Mouse (Mus musculus) liver, embryonic 12.5 days (tissue): ENCODE measurements at regions not wholly inside any gene's neighbourhood (a gene's known extent, or its start where the extent isn't known, plus 50 kb on each side); places are given as distances from the start of the nearest gene placed in this dataset.

Experiments used
- ATAC-seq: fragments of 200-750 bp; cut with Nextera tagmentation; 2 replicates; pipeline ENCODE4 v1.8.0; 2017; ENCODE audit warnings: moderate number of reproducible peaks, mild to moderate bottlenecking, moderate library complexity
- H3K27ac ChIP-seq: fragments of 300-500 bp; sonication (generic); 2 replicates; pipeline ENCODE4 v1.5.1; 2016; ENCODE audit warnings: mild to moderate bottlenecking
- H3K27me3 ChIP-seq: fragments of 300-500 bp; sonication (generic); replicated peaks from 2 replicates; pipeline ENCODE4 v1.6.1; 2016; ENCODE audit warnings: mild to moderate bottlenecking, moderate library complexity
- H3K36me3 ChIP-seq: fragments of 300-500 bp; sonication (generic); 2 replicates; pipeline ENCODE4 v1.6.1; 2016; ENCODE audit warnings: mild to moderate bottlenecking, moderate library complexity
- H3K4me1 ChIP-seq: fragments of 300-500 bp; sonication (generic); 2 replicates; pipeline ENCODE4 v1.6.1; 2016
- H3K4me2 ChIP-seq: fragments of 300-500 bp; sonication (generic); 2 replicates; pipeline ENCODE4 v1.6.1; 2016; ENCODE audit warnings: mild to moderate bottlenecking, moderate library complexity
- H3K4me3 ChIP-seq: fragments of 300-500 bp; sonication (generic); 2 replicates; pipeline ENCODE4 v1.5.1; 2016; ENCODE audit warnings: mild to moderate bottlenecking, moderate library complexity
- H3K9ac ChIP-seq: fragments of 300-500 bp; sonication (generic); 2 replicates; pipeline ENCODE4 v1.6.1; 2016; ENCODE audit warnings: mild to moderate bottlenecking, moderate library complexity
- H3K9me3 ChIP-seq: fragments of 300-500 bp; sonication (generic); replicated peaks from 2 replicates; pipeline ENCODE4 v1.6.1; 2016; ENCODE audit warnings: mild to moderate bottlenecking, moderate library complexity
- WGBS: fragments of 180-500 bp; shearing (Covaris S2); methylation state at CpG from one replicate; pipeline ENCODE4 v1.1.7; 2016; ENCODE audit not compliant: insufficient replicate concordance; 5-methylcytosine and 5-hydroxymethylcytosine counted together

DNA sequence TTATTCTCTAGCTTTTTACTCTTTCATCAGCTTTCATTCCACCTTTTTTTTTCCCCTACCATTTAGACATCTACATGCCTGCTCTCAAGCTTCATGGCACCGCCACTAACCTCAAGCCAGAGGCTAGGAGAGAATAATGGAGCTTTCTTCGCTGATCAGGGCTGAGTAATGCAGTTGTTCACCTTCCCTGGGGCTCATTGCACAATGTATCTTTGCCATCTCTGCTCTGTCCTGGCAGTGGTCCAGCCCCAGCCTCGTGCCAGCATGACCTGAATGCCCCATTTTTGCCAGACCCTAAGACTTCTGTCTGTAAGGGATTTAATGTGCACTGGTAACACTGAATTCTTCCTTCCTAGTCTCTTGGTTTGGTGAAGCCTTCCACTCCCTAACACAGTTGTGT, 79.6 kb upstream of the Ifne start:
- no peaks in the 10 kb centered on the region for H3K4me1 ChIP-seq
- WGBS = 58% methylated on average over 3 of the region's 3 CpGs
- no peaks in the 10 kb centered on the region for H3K36me3 ChIP-seq
- no peak for ATAC-seq
- H3K27ac ChIP-seq = no peak overlapping the region
- H3K9ac ChIP-seq = no peak overlapping the region
- no peaks in the 10 kb centered on the region for H3K9me3 ChIP-seq
- no peaks in the 10 kb centered on the region for H3K27me3 ChIP-seq
- H3K4me2 ChIP-seq = no peak overlapping the region
- H3K4me3 ChIP-seq = no peak overlapping the region

DNA sequence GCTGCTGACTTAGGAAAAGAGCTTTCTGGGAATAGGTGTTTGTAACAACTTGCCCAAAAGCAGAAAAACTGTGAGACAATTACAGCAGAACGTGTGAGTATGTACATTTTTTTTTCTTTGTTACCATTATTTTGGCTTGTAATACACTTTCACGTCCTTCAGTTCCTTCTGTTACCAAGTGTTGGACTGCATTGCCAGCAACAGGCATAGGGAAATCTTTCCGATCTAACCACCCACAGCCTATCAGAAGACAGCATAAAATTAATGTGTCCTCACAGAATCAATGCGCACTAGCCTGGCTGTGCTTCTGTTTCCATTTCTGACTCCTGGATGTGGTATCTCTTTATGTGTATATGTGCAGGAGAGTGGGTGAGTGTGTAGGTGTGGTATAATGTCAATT, 76.6 kb upstream of the Ifne start:
- Histone ChIP-seq H3K36me3 (no peaks in the 10 kb centered on the region), H3K27me3 (no peaks in the 10 kb centered on the region), H3K9ac (no peak overlapping the region), H3K9me3 (no peaks in the 10 kb centered on the region), H3K4me3 (no peak overlapping the region), H3K4me1 (no peaks in the 10 kb centered on the region), H3K27ac (no peak overlapping the region), H3K4me2 (no peak overlapping the region)
- WGBS = 41% methylated on average over 4 of the region's 4 CpGs
- no peak for ATAC-seq

DNA sequence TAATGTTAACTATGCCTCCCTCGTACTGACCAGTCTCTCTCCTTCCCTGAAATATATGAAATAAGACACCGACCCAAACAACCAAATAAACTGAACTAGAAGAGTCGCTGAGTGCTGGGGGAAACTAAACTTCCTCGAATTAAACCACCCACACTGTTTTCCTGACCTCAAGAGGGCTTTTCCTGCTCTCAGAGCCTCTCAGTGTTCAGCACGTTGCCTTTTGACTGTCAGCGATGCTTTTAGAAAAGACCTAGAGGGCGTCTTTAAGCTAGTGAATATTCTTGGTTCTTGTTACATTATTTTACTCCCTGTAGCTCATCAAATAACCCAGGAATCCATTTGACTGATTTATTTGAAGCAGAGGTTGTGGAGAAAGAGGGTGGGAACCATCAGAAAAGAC, 76.2 kb upstream of the Ifne start:
- Histone ChIP-seq H3K36me3 (no peaks in the 10 kb centered on the region), H3K4me3 (no peak overlapping the region), H3K27me3 (no peaks in the 10 kb centered on the region), H3K9ac (no peak overlapping the region), H3K27ac (no peak overlapping the region), H3K4me2 (no peak overlapping the region), H3K4me1 (no peaks in the 10 kb centered on the region), H3K9me3 (no peaks in the 10 kb centered on the region)
- ATAC-seq = no peak
- WGBS = 13% methylated on average over 7 of the region's 7 CpGs

DNA sequence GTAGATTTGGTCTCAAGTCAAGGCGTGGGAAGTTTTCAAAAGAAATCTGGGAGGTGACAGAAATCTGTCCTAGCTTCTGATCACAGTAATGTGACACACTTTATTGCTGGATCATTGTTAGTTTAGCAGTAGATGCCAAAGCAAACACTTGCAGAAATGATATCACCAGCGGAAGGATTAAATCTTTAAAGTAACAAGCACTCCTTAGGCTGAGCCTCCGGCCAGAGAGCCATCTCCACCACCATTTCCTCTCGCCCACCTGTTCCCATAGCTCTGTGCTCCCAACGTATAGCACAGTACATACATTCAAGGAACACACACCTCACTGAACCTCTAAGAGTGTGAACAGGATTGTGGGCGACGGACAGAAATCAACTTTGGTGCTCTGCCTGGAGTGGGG, 75.6 kb upstream of the Ifne start:
- no peaks in the 10 kb centered on the region for H3K9me3 ChIP-seq
- H3K4me3 ChIP-seq = no peak overlapping the region
- no peak for ATAC-seq
- 65% methylated on average over 7 of the region's 7 CpGs for WGBS
- no peaks in the 10 kb centered on the region for H3K36me3 ChIP-seq
- no peak overlapping the region for H3K27ac ChIP-seq
- H3K27me3 ChIP-seq = no peaks in the 10 kb centered on the region
- no peak overlapping the region for H3K9ac ChIP-seq
- H3K4me2 ChIP-seq = no peak overlapping the region
- H3K4me1 ChIP-seq = no peaks in the 10 kb centered on the region

DNA sequence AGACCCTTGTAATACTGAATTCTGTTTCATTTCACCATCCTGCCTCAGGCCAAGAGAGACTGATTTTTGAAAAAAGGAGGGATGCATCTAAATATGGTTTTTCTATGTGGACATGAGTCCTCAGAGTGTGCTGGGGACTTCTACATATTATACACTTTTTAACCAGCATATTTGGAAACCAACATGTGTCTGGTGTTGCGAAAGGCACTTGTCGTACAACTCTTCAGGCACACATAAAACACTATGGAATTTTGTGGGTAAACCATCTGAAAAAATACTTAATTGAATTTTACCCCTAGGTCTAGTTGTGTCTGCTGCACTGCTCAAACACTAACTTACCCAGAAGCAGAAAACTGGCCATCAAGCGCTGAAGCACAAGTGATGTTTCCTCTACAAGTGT, 74.0 kb upstream of the Ifne start:
- Histone ChIP-seq H3K27ac (no peak overlapping the region), H3K4me2 (no peak overlapping the region), H3K4me1 (no peaks in the 10 kb centered on the region), H3K36me3 (no peaks in the 10 kb centered on the region), H3K4me3 (no peak overlapping the region), H3K9me3 (no peaks in the 10 kb centered on the region), H3K9ac (no peak overlapping the region), H3K27me3 (no peaks in the 10 kb centered on the region)
- 70% methylated on average over 3 of the region's 3 CpGs for WGBS
- ATAC-seq = no peak

DNA sequence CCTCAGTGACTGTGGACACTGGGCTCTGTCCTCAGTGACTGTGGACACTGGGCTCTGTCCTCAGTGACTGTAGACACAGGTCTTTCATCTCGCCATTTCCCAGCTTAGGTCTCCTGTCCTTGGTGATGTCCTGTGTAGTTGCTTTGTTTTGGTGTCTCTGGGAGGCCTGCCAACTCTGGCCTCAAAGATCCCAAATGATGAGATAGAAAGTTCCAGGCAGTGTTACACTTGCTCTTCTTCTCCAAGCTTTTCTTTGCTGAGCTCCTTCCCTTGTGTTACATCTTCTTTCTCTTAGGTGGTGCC, 71.0 kb upstream of the Ifne start:
- Histone ChIP-seq H3K4me1 (no peaks in the 10 kb centered on the region), H3K4me3 (no peak overlapping the region), H3K9ac (no peak overlapping the region), H3K27ac (no peak overlapping the region), H3K27me3 (no peaks in the 10 kb centered on the region), H3K4me2 (no peak overlapping the region), H3K9me3 (no peaks in the 10 kb centered on the region), H3K36me3 (no peaks in the 10 kb centered on the region)
- WGBS = 43% methylated on average over 1 of the region's 1 CpGs
- no peak for ATAC-seq

DNA sequence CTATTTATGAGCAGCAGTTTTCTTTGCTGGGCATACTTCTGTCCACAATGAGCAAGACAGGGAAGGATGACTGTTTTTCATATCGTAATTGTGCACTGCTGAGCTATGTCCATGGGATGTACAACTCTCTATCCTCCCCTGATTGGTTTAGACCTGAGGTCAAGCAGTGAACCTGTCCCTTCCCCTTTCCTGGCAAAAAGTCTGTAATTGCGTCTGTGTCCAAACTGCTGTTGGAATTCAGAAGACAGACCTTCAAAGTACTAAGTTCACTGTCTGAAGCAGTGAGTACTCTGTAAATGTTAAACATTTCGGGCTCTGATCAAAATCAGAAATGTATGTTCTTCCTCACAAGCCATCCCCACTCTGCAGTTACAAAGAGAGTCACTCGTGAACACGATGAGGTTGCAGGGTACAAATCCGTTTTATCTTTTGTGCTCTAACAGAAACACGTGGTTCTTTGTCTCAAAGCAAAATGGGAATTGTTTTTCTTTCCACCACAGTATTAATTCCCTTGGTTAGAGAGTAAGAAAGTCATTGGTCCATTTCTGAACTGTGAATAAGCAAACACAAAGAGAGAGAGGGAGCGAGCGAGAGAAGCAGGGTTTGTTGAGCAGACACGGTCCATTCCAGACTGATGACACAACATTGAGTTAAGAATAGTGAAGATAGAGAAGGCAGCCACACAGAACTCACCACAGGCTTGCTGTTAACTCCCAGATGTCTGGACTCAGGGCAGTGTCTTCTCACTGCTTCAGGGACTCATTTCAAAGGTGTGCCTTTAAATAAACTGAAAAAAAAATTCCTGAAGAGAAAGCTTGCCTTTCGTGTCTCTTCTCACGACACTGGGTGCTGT, 70.4 kb upstream of the Ifne start:
- Histone ChIP-seq H3K4me2 (no peak overlapping the region), H3K4me3 (no peak overlapping the region), H3K9me3 (no peaks in the 10 kb centered on the region), H3K27ac (no peak overlapping the region), H3K36me3 (no peaks in the 10 kb centered on the region), H3K27me3 (no peaks in the 10 kb centered on the region), H3K4me1 (no peaks in the 10 kb centered on the region), H3K9ac (no peak overlapping the region)
- 60% methylated on average over 12 of the region's 12 CpGs for WGBS
- no peak for ATAC-seq

DNA sequence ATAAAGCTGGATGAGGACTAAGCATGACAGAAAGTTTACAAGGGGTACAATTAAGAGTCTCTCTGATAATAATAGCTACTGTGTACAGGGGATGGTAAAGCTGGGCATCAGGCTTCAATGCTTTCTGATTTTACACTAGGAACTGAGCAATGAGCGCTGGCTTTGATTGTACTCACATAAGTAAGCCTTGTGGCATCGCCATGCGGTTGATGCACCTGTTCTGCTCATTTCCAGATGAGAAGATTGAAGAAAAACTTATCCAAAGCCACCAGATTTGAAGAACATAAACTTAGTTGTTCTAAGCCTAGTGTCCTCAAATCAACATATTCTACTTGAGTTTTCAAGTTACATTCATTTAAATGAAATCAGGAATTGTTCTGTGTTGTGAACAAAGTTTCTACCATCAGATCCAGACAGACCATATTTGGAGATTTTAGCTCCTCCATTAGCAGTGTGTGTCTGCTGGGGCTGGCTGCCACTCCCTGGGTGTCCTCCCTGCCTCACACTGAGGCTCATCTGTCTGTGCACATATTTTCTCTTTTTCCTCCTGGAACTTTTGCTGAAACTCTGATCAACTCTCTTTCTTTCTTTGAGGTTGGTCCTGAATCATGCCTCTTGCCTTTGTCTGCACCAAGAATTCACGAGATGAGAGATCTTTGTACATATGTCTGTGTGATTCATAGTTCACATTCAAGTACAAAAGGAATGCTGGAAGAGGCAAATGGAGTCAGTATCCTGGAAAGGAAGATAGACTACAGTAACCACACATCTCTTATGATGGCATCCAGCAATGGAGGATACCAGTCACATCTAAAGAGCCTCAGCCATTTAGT, 68.2 kb upstream of the Ifne start:
- H3K36me3 ChIP-seq = no peaks in the 10 kb centered on the region
- no peaks in the 10 kb centered on the region for H3K4me1 ChIP-seq
- H3K4me2 ChIP-seq = no peak overlapping the region
- H3K9ac ChIP-seq = no peak overlapping the region
- no peak overlapping the region for H3K4me3 ChIP-seq
- no peak overlapping the region for H3K27ac ChIP-seq
- WGBS = 73% methylated on average over 4 of the region's 4 CpGs
- no peak for ATAC-seq
- no peaks in the 10 kb centered on the region for H3K27me3 ChIP-seq
- no peaks in the 10 kb centered on the region for H3K9me3 ChIP-seq

DNA sequence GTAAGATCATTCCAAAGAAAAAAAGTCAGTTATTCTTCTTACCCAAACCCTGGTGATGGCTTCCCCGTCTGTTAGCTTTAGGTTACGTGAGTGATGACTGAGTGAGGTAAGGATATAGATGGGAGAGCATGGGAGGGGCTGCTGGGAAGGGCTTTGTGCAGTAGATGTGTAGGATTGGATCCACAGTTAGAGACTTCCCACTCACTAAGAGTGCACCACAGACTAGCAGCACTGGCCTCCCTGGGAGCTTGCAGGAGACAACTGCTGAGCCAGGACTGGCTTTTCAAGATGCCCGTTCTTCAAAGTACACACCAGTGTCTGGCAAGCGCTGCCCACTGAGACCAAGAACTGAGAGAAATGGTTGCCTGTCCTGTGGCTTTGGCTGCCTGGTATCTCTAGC, 62.0 kb upstream of the Ifne start:
- Histone ChIP-seq H3K4me1 (peaks cover 12% of the 10 kb centered on the region), H3K36me3 (no peaks in the 10 kb centered on the region), H3K9me3 (no peaks in the 10 kb centered on the region), H3K4me2 (no peak overlapping the region), H3K4me3 (no peak overlapping the region), H3K27ac (no peak overlapping the region), H3K9ac (no peak overlapping the region), H3K27me3 (peaks cover 16% of the 10 kb centered on the region)
- ATAC-seq = no peak
- WGBS = 76% methylated on average over 4 of the region's 4 CpGs

DNA sequence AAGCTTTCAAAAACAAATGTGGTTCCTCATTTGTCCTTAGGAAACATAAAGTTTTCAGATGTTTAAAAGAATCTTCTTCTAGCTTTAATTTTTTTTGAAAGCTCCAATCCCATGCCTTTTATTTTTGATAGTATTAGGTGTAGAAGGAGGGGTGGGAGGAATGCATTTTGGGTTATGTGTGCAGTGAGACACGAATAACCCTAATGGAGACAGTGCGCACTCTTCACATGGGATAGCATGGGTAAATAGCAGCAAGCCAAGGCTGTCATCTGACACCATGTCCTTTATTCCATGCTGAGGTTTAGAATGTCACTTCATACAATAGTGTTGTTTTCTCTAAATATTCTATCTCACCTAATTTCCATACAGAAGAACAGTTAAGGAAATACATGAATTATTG, 60.7 kb upstream of the Ifne start:
- WGBS = 80% methylated on average over 2 of the region's 2 CpGs

DNA sequence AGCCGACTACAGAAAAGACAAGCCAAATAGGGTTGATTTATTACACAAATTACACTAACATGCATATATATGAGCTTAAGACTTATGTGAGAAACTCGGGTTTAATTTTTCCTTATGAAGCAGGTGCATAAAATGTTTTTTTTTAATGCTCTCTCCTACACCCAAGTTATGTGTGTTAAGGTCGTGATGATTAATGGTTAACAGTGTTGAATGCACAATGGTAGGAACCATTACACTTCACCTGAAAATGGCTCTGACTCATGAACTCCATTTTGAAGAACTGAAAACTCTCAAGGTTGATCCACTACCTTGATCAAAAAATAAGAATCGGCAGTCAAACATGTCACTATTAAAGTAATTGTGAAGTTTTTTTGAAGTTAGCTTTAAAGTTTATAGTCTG, 59.4 kb upstream of the Ifne start:
- H3K36me3 ChIP-seq = no peaks in the 10 kb centered on the region
- peaks cover 12% of the 10 kb centered on the region for H3K4me1 ChIP-seq
- no peak overlapping the region for H3K27ac ChIP-seq
- 58% methylated on average over 4 of the region's 4 CpGs for WGBS
- no peak overlapping the region for H3K9ac ChIP-seq
- no peaks in the 10 kb centered on the region for H3K9me3 ChIP-seq
- no peak overlapping the region for H3K4me2 ChIP-seq
- ATAC-seq = no peak
- no peak overlapping the region for H3K4me3 ChIP-seq
- peaks cover 16% of the 10 kb centered on the region for H3K27me3 ChIP-seq

More for the DNA sequence above, 60.7 kb upstream of the Ifne start:
- no peak overlapping the region for H3K4me2 ChIP-seq
- no peaks in the 10 kb centered on the region for H3K36me3 ChIP-seq
- no peak overlapping the region for H3K4me3 ChIP-seq
- no peak for ATAC-seq
- H3K9me3 ChIP-seq = no peaks in the 10 kb centered on the region
- no peak overlapping the region for H3K27ac ChIP-seq
- H3K9ac ChIP-seq = no peak overlapping the region
- H3K4me1 ChIP-seq = peaks cover 12% of the 10 kb centered on the region
- peaks cover 16% of the 10 kb centered on the region for H3K27me3 ChIP-seq

DNA sequence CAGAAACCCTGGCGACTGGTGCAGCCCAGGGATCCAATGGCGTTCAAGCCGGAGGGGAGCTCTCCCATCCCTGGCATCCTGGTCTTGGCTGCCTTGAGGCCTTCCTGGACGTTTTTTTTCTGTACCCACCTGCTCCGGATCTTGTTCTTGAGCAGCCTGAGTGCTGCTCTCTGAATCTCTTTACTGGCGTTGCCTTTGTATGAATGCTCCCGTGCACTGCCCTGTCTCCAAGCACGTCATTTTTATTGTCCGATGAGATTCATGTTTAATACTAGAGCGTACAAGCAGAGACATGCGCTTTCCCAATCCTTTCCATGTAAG, 58.7 kb upstream of the Ifne start:
- peak overlapping the region; percentile 74 for H3K4me3 ChIP-seq
- H3K9me3 ChIP-seq = no peaks in the 10 kb centered on the region
- no peak; the same call in 1 of the 2 replicates for ATAC-seq
- peak overlapping the region; percentile 74 for H3K9ac ChIP-seq
- H3K4me2 ChIP-seq = peak overlapping the region; percentile 95
- peaks cover 16% of the 10 kb centered on the region for H3K27me3 ChIP-seq
- no peak overlapping the region for H3K27ac ChIP-seq
- WGBS = 17% methylated on average over 11 of the region's 11 CpGs
- peaks cover 12% of the 10 kb centered on the region for H3K4me1 ChIP-seq
- no peaks in the 10 kb centered on the region for H3K36me3 ChIP-seq
